Mouse (Mus musculus): ENCODE results near the gene Gnb3.

Gene Gnb3

DNA sequence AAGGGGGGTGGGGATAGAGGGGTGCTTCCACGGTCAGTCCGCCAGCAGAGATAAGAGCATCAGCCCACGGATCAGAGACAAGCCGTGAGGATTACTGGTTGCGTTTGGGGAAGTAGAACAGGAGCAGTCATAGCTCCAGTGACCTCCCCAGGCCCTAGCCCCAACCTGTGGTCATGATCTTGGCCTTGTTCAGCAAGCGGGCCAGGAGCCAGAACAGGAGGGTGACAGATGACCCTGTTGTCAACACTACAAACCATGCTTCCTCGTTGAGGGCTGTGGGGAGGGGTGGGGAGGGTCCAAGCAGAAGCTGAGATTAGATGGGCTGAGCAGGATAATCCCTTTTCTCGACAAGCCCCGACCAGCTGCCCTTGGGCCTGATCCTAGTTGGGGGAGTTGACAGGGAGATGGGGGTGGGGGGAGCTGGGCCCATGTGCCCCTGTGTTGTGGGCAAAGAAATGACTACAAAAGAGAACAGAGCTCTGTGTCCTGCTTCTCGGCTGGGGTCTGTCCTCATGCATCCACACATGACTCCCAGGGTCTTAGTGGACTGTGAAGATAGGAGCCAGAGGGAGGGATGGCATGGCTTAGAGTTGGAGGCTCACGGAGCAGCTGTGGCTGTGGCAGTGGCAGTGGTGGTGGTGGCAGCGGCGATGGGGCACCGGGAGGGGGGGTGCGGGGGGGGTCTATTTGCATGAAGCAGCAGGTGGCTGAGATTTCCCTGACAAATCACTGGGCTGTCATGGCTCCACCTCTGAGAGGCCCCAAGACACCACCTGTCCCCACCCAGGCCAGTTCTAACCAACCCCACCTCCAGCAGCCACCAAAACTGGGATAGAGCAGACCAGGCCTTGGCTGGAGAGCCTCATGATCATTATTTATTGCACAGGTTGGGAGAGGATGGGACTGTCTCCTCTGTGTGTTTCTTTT, at the start of gene Gnb3:
Gene Gnb3, minus strand, starts transcription at position 35 of the 927 bp plus-strand sequence.
- DNase-seq (ENCODE audit: low spot score in 2 of 2), result no peak

DNA sequence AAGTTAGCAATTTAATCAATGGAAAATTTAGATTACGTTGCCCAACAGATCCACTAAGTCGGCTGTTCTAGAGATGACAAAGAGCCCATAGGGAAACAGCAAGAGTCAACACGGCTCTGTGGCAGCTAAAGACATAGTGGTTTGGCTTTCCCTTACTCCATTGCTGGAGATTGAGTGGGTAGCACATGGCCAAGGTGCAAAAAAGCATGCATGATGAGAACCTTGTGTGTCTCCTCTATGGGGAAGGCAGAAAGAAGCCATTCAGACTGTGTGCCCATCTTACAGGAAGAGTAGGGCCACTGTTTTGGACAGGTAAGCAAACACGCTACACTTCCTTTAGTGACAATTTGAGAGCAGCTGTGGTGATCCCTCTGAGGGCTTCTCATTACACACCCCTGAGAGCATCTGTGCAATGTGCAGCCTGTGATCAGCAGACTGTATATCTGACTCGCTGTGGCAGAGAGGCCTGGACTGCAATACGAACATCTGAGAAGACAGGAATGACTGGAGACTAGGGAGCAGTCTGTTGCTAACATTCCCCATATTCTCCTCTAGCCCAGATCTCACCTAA, 48.6 kb upstream of the Gnb3 start:
- DNase-seq (ENCODE audit: low spot score in 2 of 2), result no peak

DNA sequence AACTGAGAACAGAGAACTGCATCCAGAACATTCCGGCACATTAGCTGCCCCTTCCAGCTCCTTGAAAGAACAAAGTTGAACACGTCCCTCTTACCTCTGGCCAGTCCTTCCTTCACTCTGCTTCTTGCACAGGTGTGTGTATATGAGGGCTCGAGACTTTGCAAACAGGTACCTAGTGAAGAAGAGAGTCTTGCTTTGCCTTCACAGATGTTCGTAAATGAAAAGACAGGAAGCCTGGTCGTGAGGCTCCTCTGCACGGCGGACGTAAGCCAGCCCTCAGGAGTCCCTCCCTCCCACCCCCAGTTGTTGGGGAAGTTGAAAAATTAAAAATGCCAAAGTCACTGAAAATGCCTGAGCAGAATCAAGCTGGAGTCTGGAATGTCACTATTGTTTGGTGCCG, 47.9 kb upstream of the Gnb3 start, which contains the start of gene Cd4:
Gene Cd4, minus strand, starts transcription at position 236 of the 400 bp plus-strand sequence.
- DNase-seq (ENCODE audit: low spot score in 2 of 2), result no peak

DNA sequence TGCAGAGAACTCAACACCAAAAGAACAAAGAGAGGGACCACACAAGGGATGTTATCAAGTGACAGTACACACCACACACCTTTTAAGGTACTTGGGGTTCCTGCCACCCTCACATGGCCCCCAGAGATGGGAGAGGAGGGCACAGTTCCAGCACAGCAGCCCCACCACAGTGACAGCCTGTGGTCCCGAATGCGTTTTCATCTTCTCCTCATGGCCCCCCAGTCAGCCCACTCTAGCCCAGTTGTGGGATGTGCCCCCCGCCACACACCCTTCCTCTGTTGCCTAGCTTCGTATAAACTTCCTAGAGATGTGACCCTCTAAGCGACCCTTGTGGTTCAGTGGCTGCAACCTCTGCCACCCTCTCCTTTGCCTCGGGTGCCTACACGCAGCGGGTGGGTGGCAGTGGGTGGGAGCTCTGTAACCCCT, 45.9 kb upstream of the Gnb3 start:
- DNase-seq (ENCODE audit: low spot score in 2 of 2), result no peak

DNA sequence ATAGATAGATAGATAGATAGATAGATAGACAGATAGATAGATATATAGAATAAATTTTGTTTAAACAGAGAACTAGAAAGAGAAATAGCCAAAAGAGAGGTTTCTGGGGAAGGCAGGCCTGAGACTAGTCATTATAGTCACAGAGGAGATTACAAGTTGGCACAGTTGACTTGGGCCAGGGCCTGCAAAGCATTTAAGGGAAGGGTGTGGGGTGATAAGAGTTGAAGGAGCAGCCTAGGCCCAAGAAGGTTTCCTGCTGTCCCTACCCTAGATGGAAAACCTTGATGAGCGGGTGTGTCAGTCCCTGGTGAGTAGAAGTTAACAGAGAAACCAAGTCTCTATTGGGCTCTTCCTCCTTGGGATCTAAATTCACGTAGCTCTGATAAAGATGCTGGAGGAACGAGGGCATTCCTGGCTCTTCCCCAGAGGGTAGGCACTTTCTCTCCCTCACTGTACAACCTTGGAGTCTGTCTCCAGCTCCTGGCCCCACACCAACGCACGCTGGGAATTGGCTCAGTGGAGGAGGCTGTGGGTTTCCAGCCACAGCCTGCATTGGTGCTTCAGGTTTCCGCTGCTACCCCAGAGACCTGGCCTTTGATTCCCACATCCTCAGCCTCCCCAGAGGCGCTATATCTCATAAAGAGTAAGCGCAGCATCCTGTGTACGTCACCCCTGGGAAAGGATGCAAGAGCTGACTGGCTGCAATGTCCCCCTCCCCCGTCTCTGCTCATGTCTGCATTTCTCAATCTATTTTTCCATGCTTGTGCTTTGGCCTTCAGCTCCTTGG, 44.8 kb upstream of the Gnb3 start:
- no peak for DNase-seq (ENCODE audit: low spot score in 2 of 2)

DNA sequence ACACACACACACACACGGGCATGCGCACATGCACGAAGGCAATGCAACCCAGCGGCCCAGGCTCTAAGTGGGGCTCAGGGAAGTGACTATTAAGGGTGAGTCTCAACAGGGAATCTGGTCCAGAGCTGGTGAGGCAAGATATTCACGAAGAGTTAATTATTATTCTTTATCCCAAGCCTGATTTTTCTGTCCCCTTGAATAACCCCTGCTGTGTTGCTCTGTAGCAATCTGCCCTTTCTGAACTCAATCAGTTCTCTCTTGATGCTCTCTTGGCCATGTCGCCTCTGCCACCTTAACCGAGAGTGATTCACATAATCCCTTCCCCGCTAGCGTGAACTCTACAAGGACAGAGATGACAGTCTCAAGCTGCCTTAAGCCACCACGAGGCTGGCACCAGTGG, 43.3 kb upstream of the Gnb3 start:
- DNase-seq (ENCODE audit: low spot score in 2 of 2), result no peak

DNA sequence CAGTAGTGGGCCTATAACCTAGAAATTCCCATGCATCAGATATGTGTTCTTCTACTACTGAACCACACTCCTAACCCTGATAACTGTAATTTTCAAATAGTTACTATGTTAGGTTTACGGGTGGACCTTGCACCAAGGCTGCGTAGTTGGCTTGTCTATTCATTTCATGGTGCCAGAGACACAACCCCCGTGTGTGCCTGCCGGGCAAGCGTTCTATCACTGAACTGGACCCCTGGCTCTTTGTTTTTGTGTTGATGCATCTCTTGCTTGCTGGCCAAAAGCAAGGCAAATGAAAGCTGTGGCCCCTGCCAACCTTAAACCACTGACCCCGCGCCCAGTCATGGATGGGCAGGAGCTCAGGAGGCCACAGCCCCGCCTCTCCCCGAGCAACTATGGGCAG, 41.7 kb upstream of the Gnb3 start:
- DNase-seq (ENCODE audit: low spot score in 2 of 2), result no peak

DNA sequence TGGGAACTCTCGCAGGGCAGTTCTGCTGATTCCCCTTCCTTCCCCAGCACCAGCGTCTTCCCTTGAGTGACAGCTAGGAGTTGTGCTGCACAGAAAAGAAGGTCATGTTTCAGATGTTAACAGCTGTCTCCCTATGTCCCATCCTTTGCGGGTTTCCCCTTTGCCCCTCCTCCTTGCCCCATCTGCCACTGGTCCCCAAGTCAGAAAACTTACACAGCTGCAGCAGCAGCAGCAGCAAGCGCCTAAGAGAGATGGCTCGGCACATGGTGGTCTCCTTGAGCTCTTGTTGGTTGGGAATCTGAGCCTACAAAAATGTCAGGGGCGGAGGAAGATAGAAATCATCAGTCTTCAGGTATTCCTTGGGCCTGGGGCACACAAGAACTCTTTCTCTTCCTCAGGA, 39.3 kb upstream of the Gnb3 start:
- DNase-seq (ENCODE audit: low spot score in 2 of 2), result no peak

DNA sequence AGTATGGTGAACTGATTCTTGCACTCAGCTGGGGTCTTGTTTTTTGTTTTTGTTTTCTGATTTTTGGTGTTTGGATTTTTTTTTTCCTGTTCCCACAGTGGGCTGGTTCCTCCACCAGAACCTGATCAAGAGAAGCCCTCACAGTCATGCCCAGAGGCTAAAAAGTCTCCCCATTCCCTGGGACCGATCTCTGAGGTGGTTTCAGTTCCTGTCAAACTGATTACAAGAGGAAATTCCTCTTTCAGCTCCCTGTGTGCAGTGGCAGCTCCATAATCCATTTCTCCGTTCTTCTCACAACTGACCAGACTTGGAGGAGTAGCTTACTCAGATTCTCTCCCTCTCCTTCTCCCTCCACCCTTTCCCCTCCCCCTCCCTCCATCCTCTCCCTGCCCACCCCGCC, 34.3 kb upstream of the Gnb3 start:
- no peak for DNase-seq (ENCODE audit: low spot score in 2 of 2)

DNA sequence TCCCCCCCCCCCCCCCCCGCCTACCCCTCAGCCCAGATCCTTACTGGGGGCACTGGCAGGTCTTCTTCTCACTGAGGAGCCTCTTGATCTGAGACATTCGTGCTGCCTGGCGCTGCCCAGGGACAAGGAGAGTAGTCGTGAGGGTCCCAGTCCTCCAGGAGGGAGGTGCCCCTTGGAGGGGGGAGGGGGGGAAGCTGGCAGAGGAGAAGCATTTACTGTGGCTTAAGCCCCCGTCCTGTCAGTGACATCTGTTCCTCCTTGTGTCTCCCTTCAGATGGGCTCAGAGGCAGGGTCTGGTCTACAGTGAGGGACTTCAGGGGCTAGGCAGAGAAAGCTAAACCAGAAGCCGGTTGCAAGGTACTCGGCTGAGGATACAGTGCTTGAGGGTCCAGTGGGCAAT, 26.5 kb upstream of the Gnb3 start:
- no peak for DNase-seq (ENCODE audit: low spot score in 2 of 2)

DNA sequence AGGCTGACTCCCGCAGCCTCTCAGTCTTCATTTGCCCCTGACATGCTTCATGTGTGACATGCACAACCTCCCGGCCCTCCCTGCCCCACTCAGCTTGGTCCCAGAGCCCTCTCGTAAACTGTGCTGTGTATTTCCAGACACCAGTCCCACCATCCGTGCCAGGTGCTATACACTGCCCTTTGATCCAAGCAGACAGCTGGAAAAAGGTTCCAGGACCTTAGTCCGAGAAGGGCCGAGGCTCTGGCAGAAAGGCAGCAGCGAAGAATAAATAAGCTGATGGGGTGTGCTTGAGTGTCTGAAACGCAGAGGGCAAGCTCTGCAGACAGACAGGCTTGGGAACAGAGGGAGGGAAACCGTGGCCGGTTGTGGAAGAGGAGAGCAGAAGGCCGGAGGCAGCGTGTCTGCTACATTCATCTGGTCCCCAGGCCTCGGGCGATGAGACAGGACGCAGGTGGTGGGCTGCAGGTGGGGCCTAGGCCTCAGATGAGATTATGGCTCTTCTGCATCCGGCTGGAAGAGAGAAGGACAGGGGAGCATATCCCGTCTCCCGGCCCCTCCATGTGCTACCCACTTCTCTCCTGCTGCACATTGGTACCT, 25.8 kb upstream of the Gnb3 start:
- no peak for DNase-seq (ENCODE audit: low spot score in 2 of 2)

DNA sequence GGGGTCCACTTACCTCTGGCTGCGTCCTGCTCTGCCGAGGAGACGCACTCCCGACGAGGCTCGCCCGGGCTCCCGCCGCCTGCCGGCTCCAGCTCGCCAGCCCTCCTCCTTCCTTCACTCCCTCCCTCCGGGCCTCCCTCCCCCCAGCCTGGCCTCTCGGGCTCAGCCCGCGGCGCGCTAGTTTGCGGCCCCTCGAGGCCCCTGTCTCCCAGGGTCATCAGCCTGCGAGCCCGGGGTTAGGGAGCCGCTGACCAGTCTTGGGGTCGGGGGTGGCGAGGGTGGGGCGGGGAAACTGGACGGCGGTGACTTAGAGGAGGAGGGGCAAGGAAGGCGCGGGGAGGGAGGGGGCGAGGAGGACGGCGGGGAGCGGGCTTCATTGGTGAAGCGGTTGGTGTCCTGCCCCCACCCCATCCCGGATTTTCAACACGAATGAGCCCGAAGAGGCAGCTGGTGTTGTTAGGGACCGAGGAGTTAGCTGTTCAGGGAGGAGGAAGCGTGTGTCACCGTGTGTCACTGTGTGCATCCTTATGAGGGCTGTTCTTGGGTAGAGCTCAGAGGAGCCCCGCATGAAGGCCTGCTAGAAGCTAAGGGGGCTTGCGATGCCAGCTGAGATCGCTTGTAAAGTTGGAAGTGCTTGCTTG, 23.7 kb upstream of the Gnb3 start, which contains the start of gene Gpr162:
Gene Gpr162, minus strand, starts transcription at position 326 of the 641 bp plus-strand sequence.
- peak; percentile 71 to 84 for DNase-seq (ENCODE audit: low spot score in 2 of 2)

DNA sequence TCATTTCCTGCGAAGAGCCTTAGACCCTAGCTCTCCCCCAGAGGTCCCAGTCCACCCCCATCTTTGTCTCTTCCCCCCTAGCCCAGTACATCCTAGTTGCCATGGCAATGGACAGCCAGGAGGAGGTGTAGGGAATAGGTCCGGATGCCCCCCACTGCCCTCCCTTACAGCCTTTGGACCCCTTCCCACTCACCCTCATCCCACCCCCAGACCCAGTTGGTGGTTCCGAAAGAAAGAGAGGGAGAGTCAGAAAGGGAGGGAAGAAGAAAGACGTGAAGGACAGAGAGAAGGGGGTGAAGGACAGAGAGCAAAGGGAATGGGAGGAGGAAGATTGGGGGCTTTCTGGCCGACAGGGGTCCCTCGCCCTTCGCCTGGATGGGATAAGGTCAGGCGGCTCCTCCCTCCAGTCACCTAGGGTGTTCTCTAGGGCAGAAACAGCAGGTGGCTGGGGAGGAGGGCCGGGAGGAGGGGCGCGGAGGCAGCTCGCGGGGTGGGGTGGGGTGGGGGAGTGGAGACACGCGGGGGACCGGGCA, 23.1 kb upstream of the Gnb3 start:
- no peak for DNase-seq (ENCODE audit: low spot score in 2 of 2)

DNA sequence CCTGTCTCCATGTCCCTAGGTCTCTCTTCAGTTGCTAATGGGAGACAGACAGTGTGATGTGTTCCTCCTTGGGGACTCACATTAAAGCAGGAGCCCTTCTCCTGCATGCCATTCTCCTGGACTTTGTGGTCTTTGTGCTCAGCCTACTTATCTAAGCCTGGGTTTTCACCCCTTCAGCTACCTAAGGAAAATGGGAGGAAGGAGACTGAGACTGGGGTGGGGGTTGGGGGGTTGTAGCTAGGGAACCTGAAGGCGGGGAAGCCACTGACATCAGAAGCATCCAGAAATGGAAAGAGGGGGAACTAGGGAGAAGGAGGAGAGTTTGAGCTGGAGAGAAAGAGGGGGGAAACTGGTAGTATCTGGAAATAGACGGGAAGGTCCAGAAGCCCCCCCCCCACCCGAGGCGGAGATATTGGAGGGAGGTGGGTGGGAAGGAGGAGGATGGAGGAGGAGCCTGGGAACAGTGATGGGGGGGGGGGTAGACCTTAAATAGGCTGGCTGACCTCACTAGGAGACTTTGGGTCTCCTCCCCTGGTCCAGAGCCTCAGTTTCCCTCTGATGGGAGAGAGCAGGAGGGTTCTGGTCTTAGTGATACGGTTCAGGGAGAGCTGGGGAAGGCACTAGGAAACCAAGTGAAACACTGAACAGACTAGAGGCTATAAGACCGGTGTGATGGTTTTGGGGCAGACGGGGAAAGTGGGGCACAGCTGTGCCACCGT, 22.5 kb upstream of the Gnb3 start:
- peak; percentile 37 to 49 for DNase-seq (ENCODE audit: low spot score in 2 of 2)

DNA sequence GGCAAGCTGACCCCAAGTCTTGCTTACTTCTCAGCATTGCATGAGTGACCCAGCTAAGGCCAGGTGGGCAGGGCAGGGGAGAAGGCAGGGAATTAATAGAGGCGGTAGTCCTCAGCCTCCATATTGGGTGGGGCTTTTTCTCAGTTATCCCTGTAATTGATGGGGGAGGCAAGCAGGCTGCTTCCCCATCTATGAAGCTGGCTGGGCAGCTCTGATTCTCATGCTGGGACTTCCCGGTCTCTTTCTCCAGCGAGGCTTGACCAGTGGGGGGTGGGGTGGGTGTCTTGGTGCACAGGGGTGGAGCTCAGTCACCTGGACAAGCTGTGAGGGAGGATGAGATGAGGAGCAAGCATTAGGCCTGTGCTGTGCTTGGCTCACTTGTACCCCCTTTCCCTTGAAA, 21.7 kb upstream of the Gnb3 start:
- DNase-seq (ENCODE audit: low spot score in 2 of 2), result peak in 1 of 2 experiments; percentile 17

DNA sequence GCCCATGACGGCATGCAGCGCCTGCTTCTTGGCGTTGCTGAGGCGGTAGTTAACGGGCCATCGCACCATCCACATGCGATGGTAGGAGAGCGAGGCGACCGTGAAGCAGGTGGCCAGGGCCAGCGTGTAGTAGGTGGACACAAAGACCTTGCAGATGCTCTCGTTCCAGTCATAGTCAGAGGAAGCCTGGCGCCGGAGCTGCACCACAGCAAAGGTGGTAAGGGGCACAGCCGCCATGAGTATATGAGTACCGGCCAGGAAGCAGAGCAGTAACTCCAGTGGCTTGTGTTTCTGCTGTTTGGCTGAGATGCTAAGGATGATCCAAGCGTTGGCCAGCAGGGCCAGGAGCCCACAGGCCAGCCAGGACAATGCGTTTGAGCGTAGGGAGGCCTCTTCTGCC, 21.2 kb upstream of the Gnb3 start:
- peak in 1 of 2 experiments; percentile 18 for DNase-seq (ENCODE audit: low spot score in 2 of 2)

DNA sequence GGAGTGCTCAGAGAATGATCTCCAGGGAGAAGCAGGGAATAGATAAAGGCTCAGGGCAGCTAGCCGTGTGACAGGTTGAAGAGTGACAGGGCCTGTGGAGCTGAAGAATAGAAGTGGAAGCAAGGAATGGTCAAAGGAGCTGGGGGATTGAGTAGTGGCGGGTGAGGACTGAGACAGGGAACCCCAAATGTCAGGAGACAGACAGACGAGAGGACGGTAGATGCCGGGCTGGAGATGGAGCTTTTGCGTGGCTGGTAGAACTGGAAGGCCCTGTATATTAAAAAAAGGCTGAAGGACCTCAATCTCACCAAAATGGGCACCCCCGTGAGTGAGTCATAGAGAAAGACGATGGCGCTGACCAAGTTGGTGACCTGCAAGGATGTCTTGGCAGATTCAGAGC, 20.4 kb upstream of the Gnb3 start:
- DNase-seq (ENCODE audit: low spot score in 2 of 2), result peak in 1 of 2 experiments; percentile 21

DNA sequence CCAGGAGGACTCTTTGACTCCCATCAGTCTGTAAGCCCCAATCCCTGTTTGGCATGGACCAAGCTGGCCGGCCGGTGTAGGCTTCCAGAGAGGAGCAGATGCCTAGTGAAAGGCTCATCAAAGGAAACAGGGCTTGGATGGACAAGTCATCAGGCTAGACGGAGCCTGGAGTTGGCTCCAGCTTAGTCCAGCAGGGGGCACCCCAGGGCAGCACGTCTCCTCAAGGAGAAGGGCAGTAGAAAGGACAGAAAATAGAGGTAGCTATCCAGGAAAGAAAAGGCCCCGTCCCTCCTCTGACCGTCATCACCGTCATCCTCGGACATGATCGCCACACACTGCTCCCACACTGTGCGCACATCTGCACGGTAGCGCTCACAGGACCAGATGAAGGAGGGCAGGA, 19.6 kb upstream of the Gnb3 start:
- peak; percentile 79 to 85 for DNase-seq (ENCODE audit: low spot score in 2 of 2)

DNA sequence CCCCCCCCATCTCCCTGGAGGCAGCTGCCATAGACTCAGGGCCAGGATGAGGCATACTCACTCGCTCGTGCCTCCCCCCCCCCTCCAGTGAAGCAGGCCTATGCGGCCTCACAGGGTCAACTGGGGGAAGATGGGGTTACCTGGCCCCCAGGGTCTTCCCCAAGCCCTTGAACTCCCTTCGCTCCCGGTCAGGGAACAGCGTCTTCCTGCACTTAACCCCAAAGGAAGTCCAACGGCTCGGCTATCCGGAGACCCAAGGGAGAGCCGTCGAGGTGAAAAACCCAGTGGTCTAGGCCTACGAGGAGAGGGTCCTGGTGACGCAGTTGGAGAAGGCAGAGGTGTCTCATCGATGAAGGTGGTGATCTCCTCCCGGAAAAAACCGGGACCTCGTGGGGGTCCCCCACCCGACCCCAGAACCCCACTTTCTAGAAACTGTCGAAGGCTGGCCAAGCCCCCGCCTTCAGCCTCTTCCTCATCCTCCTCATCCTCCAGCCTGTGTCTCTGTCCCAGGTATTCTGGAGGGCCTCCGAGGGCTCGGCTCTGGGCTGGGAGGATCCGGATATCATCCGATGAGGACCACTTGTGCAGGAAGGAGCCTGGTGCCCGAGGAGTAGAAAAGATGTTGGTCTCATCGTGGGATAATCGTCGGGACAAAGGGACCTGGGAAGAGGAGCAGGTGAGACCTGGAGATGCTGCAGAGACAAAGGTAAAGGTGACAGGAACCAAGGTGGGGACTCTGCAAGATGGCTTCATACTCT, 18.7 kb upstream of the Gnb3 start:
- DNase-seq (ENCODE audit: low spot score in 2 of 2), result peak in 1 of 2 experiments; percentile 20

All from frontal cortex, postnatal 10 days (tissue).